Mouse (Mus musculus) cerebellum, adult 2 months (tissue): ENCODE measurements around the gene Mapk6. TPM values are rescaled to one million over a fixed set of nuclear protein-coding genes. Genes with fewer than 3 reads are reported as not detected.

Experiments used
- DNase-seq, 2 experiments: peaks; one replicate each; pipeline ENCODE4 v3.0.0; 2021
- H3K27ac ChIP-seq: fragments of 200-500 bp; 2 replicates; pipeline ENCODE4 v1.5.1; 2012; ENCODE audit warnings: low read length, control low read depth, inconsistent platforms; ENCODE audit not compliant: insufficient read depth
- H3K27me3 ChIP-seq: fragments of 200-500 bp; 2 replicates; pipeline ENCODE4 v1.6.1; 2012; ENCODE audit warnings: inconsistent platforms, mild to moderate bottlenecking, low read length, moderate library complexity; ENCODE audit not compliant: control insufficient read depth, insufficient read depth
- H3K4me1 ChIP-seq: fragments of 200-500 bp; 2 replicates; pipeline ENCODE4 v1.6.1; 2011; ENCODE audit warnings: low read length; ENCODE audit not compliant: control insufficient read depth, insufficient read depth
- H3K4me3 ChIP-seq: fragments of 200-500 bp; replicated peaks from 2 replicates; pipeline ENCODE3; 2011; ENCODE audit warnings: mild to moderate bottlenecking, low read depth, low read length, control low read depth; ENCODE audit not compliant: insufficient read depth
- CTCF ChIP-seq: fragments of 200-500 bp; IDR thresholded peaks from 2 replicates; pipeline ENCODE4 v1.5.1; 2011; ENCODE audit warnings: low read depth, mild to moderate bottlenecking, control low read depth, low read length, moderate library complexity, borderline replicate concordance; ENCODE audit not compliant: insufficient read depth
- POLR2A ChIP-seq: fragments of 200-500 bp; IDR thresholded peaks from 2 replicates; pipeline ENCODE4 v1.6.1; 2011; ENCODE audit warnings: low read length, control low read depth, borderline replicate concordance; ENCODE audit not compliant: insufficient read depth
- WGBS: fragments of 180-500 bp; shearing (Covaris S2); methylation state at CpG from one replicate; pipeline ENCODE4 v1.1.7; 2018; 5-methylcytosine and 5-hydroxymethylcytosine counted together
- polyA plus RNA-seq: library from polyadenylated mRNA; depleted of rRNA; stranded (reverse); fragments of >200 nt; gene quantifications from 2 replicates; pipeline ENCODE4 v1.2.3, GENCODE M21; 2012

Gene Mapk6
- polyA plus RNA-seq, 1 experiment, result 71.3 TPM

GRCm38 (mm10) chr9:75414204-75414603 lies 4.4 kb upstream of the Mapk6 start:
- WGBS, result 71% methylated on average over 5 of the region's 5 CpGs
- H3K4me1 ChIP-seq, result peaks cover 24% of the 10 kb centered on the region
- TF ChIP-seq POLR2A, result no peak
- no peak for TF ChIP-seq CTCF
- H3K27me3 ChIP-seq, result no peaks in the 10 kb centered on the region
- H3K27ac ChIP-seq, result no peak overlapping the region
- no peak for DNase-seq
- H3K4me3 ChIP-seq, result no peak overlapping the region

- peaks cover 24% of the 10 kb centered on the region for H3K4me1 ChIP-seq
- H3K27me3 ChIP-seq, result no peaks in the 10 kb centered on the region
- H3K27ac ChIP-seq, result 0 out of 2 replicates have a peak overlapping the region, but pooled peaks have one; percentile 27
- H3K4me3 ChIP-seq, result no peak overlapping the region
- 39% methylated on average over 5 of the region's 5 CpGs for WGBS
- no peak for TF ChIP-seq CTCF
- TF ChIP-seq POLR2A, result no peak
- DNase-seq, result no peak
Measured at GRCm38 (mm10) chr9:75413206-75413605, 3.4 kb upstream of the Mapk6 start.

- no peaks in the 10 kb centered on the region for H3K27me3 ChIP-seq
- H3K27ac ChIP-seq, result no peak overlapping the region
- 85% methylated on average over 9 of the region's 9 CpGs for WGBS
- TF ChIP-seq POLR2A (no peak), CTCF (no peak)
- DNase-seq, result no peak
- H3K4me3 ChIP-seq, result no peak overlapping the region
- peaks cover 13% of the 10 kb centered on the region for H3K4me1 ChIP-seq
Measured at GRCm38 (mm10) chr9:75411584-75411983, 1.8 kb upstream of the Mapk6 start.

GRCm38 (mm10) chr9:75410868-75411487 lies 1.2 kb upstream of the Mapk6 start:
- TF ChIP-seq CTCF (no peak), POLR2A (no peak)
- H3K4me1 ChIP-seq, result peaks cover 11% of the 10 kb centered on the region
- no peaks in the 10 kb centered on the region for H3K27me3 ChIP-seq
- no peak for DNase-seq
- H3K27ac ChIP-seq, result no peak overlapping the region
- 87% methylated on average over 6 of the region's 6 CpGs for WGBS
- no peak overlapping the region for H3K4me3 ChIP-seq

DNA sequence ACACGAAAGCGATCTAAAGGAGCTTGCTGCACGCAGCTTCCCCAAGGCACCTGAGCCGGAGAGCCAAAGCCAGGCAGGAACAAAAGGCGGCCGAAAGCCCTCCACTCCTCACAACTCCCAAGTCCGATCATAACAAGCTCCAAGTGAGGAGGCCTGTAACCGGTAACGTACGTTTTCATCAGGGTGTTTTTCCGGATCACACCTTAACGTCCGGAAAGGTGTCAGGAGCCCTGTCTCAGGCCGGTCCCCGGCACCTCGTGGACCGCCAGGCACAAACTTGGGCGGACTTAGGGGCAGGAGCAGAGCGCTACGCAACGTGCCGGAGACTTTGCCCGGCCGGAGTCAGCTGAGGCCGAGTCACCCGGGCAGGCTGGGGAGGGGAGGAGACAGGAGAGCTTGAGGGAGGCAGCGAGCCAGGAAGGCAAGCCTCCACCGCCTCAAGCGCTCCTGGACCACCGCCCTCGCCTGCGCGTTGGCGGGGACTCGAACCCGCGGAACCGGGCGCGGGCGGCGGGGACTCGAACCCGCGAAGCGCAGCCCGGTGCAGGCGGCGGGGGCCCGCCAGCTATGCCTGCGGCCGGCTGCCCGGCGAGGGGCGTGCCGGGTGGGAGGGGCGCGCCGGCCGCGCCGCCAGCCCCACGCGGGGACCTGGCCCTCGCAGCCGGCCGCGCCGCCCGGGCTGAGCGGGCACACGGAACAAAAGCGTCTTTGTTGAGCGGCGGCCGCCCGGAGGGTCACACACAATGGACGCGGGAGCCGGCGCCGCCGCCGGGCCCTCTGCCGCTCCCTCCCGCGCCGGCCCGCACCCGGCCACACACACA lies 564 bp downstream of the Mapk6 start:
- under 1% methylated on average over 75 of the region's 90 CpGs for WGBS
- Histone ChIP-seq H3K27ac (peak overlapping the region; percentile 66), H3K27me3 (no peaks in the 10 kb centered on the region), H3K4me1 (peaks cover 11% of the 10 kb centered on the region), H3K4me3 (peak overlapping the region; percentile 83)
- TF ChIP-seq CTCF (no peak), POLR2A (no peak)
- DNase-seq, result peak; percentile 78 to 81

- Histone ChIP-seq H3K4me1 (peaks cover 6% of the 10 kb centered on the region; the same call in 1 of the 2 replicates), H3K4me3 (peak overlapping the region; percentile 83), H3K27ac (peak overlapping the region; percentile 42; the same call in 1 of the 2 replicates), H3K27me3 (no peaks in the 10 kb centered on the region)
- TF ChIP-seq POLR2A (no peak), CTCF (no peak)
- peak in 1 of 2 experiments; percentile 50 for DNase-seq
- WGBS, result 1% methylated on average over 11 of the region's 11 CpGs
Measured at GRCm38 (mm10) chr9:75408204-75408826, 1.5 kb downstream of the Mapk6 start.

- no peak for DNase-seq
- TF ChIP-seq POLR2A (no peak), CTCF (no peak)
- H3K4me3 ChIP-seq, result peak overlapping the region; percentile 37
- WGBS, result 14% methylated on average over 10 of the region's 10 CpGs
- no peaks in the 10 kb centered on the region for H3K27me3 ChIP-seq
- H3K27ac ChIP-seq, result no peak overlapping the region
- H3K4me1 ChIP-seq, result peaks cover under 1% of the 10 kb centered on the region; the same call in 1 of the 2 replicates
Measured at GRCm38 (mm10) chr9:75407803-75408202, 2.0 kb downstream of the Mapk6 start.
